Mouse (Mus musculus) midbrain, embryonic 15.5 days (tissue): ENCODE data around the gene Pecam1. TPM values are rescaled to one million over a fixed set of nuclear protein-coding genes. Genes with fewer than 3 reads are reported as not detected.

Experiments
- ATAC-seq: fragments of 200-750 bp; cut with Nextera tagmentation; replicated peaks from 2 replicates; pipeline ENCODE4 v1.8.0; 2017; ENCODE audit warnings: moderate TSS enrichment
- H3K27ac ChIP-seq: fragments of 300-500 bp; sonication (generic); 2 replicates; pipeline ENCODE4 v1.5.1; 2015; ENCODE audit warnings: mild to moderate bottlenecking, inconsistent platforms
- H3K27me3 ChIP-seq: fragments of 300-500 bp; sonication (generic); replicated peaks from 2 replicates; pipeline ENCODE4 v1.6.1; 2015; ENCODE audit warnings: inconsistent platforms
- H3K36me3 ChIP-seq: fragments of 300-500 bp; sonication (generic); replicated peaks from 2 replicates; pipeline ENCODE4 v1.6.1; 2015; ENCODE audit warnings: inconsistent platforms
- H3K4me1 ChIP-seq: fragments of 300-500 bp; sonication (generic); 2 replicates; pipeline ENCODE4 v1.6.1; 2015; ENCODE audit warnings: inconsistent platforms
- H3K4me2 ChIP-seq: fragments of 300-500 bp; sonication (generic); 2 replicates; pipeline ENCODE4 v1.6.1; 2015; ENCODE audit warnings: inconsistent platforms, mild to moderate bottlenecking, moderate library complexity
- H3K4me3 ChIP-seq: fragments of 300-500 bp; sonication (generic); 2 replicates; pipeline ENCODE4 v1.5.1; 2015; ENCODE audit warnings: mild to moderate bottlenecking, inconsistent platforms
- H3K9ac ChIP-seq: fragments of 300-500 bp; sonication (generic); 2 replicates; pipeline ENCODE4 v1.6.1; 2015; ENCODE audit warnings: mild to moderate bottlenecking, inconsistent platforms
- H3K9me3 ChIP-seq: fragments of 300-500 bp; sonication (generic); 2 replicates; pipeline ENCODE4 v1.6.1; 2016; ENCODE audit warnings: inconsistent platforms
- WGBS: fragments of 180-500 bp; shearing (Covaris S2); methylation state at CpG from one replicate; pipeline ENCODE4 v1.1.7; 2015; ENCODE audit warnings: mixed read lengths; 5-methylcytosine and 5-hydroxymethylcytosine counted together
- polyA plus RNA-seq: library from polyadenylated mRNA; unstranded; fragments of >200 nt; fragmentation: Nextera tagmentation; extraction: Ambion mirVana; gene quantifications from 2 replicates; pipeline ENCODE4 v1.2.1, GENCODE M21; 2015

Pecam1 gene
- polyA plus RNA-seq, 1 experiment from 2014 or later, result 15.1 TPM

GRCm38 (mm10) chr11:106722831-106723361 lies 27.5 kb downstream of the Pecam1 start:
- no peaks in the 10 kb centered on the region for H3K27me3 ChIP-seq
- ATAC-seq, result no peak
- H3K9me3 ChIP-seq, result no peaks in the 10 kb centered on the region
- H3K4me2 ChIP-seq, result no peak overlapping the region
- H3K4me3 ChIP-seq, result no peak overlapping the region
- peaks cover 2% of the 10 kb centered on the region for H3K4me1 ChIP-seq
- H3K27ac ChIP-seq, result no peak overlapping the region
- no peaks in the 10 kb centered on the region for H3K36me3 ChIP-seq
- no peak overlapping the region for H3K9ac ChIP-seq
- 38% methylated on average over 7 of the region's 7 CpGs for WGBS

GRCm38 (mm10) chr11:106720379-106720778 lies 30.0 kb downstream of the Pecam1 start:
- Histone ChIP-seq H3K27me3 (no peaks in the 10 kb centered on the region), H3K4me2 (no peak overlapping the region), H3K4me1 (no peaks in the 10 kb centered on the region), H3K36me3 (no peaks in the 10 kb centered on the region), H3K4me3 (no peak overlapping the region), H3K9ac (no peak overlapping the region), H3K9me3 (no peaks in the 10 kb centered on the region), H3K27ac (no peak overlapping the region)
- no peak for ATAC-seq
- WGBS, result 87% methylated on average over 8 of the region's 8 CpGs

GRCm38 (mm10) chr11:106716568-106716967 lies 33.9 kb downstream of the Pecam1 start:
- Histone ChIP-seq H3K27me3 (no peaks in the 10 kb centered on the region), H3K4me2 (no peak overlapping the region), H3K36me3 (no peaks in the 10 kb centered on the region), H3K4me3 (no peak overlapping the region), H3K4me1 (no peaks in the 10 kb centered on the region), H3K9ac (no peak overlapping the region), H3K9me3 (no peaks in the 10 kb centered on the region), H3K27ac (no peak overlapping the region)
- 88% methylated on average over 5 of the region's 5 CpGs for WGBS
- ATAC-seq, result no peak

- H3K9ac ChIP-seq, result no peak overlapping the region
- no peaks in the 10 kb centered on the region for H3K4me1 ChIP-seq
- peak overlapping the region; percentile 18 for H3K27ac ChIP-seq
- H3K27me3 ChIP-seq, result no peaks in the 10 kb centered on the region
- no peak for ATAC-seq
- no peaks in the 10 kb centered on the region for H3K9me3 ChIP-seq
- H3K4me3 ChIP-seq, result no peak overlapping the region
- no peaks in the 10 kb centered on the region for H3K36me3 ChIP-seq
- H3K4me2 ChIP-seq, result no peak overlapping the region
- WGBS, result 93% methylated on average over 6 of the region's 6 CpGs
These were observed 35.4 kb downstream of the Pecam1 start for GRCm38 (mm10) chr11:106715066-106715465.

- no peak for ATAC-seq
- Histone ChIP-seq H3K9me3 (no peaks in the 10 kb centered on the region), H3K27me3 (no peaks in the 10 kb centered on the region), H3K36me3 (no peaks in the 10 kb centered on the region), H3K4me1 (no peaks in the 10 kb centered on the region; the same call in 1 of the 2 replicates), H3K9ac (no peak overlapping the region), H3K27ac (no peak overlapping the region), H3K4me2 (no peak overlapping the region), H3K4me3 (no peak overlapping the region)
- 71% methylated on average over 5 of the region's 5 CpGs for WGBS
These were observed 39.6 kb downstream of the Pecam1 start for GRCm38 (mm10) chr11:106710789-106711188.

- H3K4me1 ChIP-seq, result no peaks in the 10 kb centered on the region; the same call in 1 of the 2 replicates
- no peak overlapping the region for H3K27ac ChIP-seq
- H3K4me2 ChIP-seq, result no peak overlapping the region
- H3K27me3 ChIP-seq, result no peaks in the 10 kb centered on the region
- 34% methylated on average over 15 of the region's 15 CpGs for WGBS
- ATAC-seq, result no peak
- H3K9ac ChIP-seq, result no peak overlapping the region
- H3K36me3 ChIP-seq, result no peaks in the 10 kb centered on the region
- no peaks in the 10 kb centered on the region for H3K9me3 ChIP-seq
- H3K4me3 ChIP-seq, result no peak overlapping the region
These were observed 41.0 kb downstream of the Pecam1 start for GRCm38 (mm10) chr11:106709227-106709985.

- H3K4me2 ChIP-seq, result no peak overlapping the region
- no peak overlapping the region for H3K27ac ChIP-seq
- no peaks in the 10 kb centered on the region; the same call in 1 of the 2 replicates for H3K4me1 ChIP-seq
- no peaks in the 10 kb centered on the region for H3K36me3 ChIP-seq
- no peaks in the 10 kb centered on the region for H3K9me3 ChIP-seq
- no peak overlapping the region for H3K4me3 ChIP-seq
- ATAC-seq, result no peak
- 79% methylated on average over 3 of the region's 3 CpGs for WGBS
- H3K27me3 ChIP-seq, result no peaks in the 10 kb centered on the region
- H3K9ac ChIP-seq, result no peak overlapping the region
These were observed 42.6 kb downstream of the Pecam1 start for GRCm38 (mm10) chr11:106707866-106708265.

GRCm38 (mm10) chr11:106707085-106707484 lies 43.3 kb downstream of the Pecam1 start:
- no peak for ATAC-seq
- H3K27ac ChIP-seq, result no peak overlapping the region
- WGBS, result 75% methylated on average over 8 of the region's 8 CpGs

GRCm38 (mm10) chr11:106706212-106706611 lies 44.2 kb downstream of the Pecam1 start:
- 35% methylated on average over 4 of the region's 4 CpGs for WGBS
- Histone ChIP-seq H3K36me3 (no peaks in the 10 kb centered on the region), H3K4me2 (no peak overlapping the region), H3K27ac (no peak overlapping the region), H3K4me1 (no peaks in the 10 kb centered on the region; the same call in 1 of the 2 replicates), H3K4me3 (no peak overlapping the region), H3K9me3 (no peaks in the 10 kb centered on the region), H3K9ac (no peak overlapping the region), H3K27me3 (no peaks in the 10 kb centered on the region)
- no peak for ATAC-seq

More at GRCm38 (mm10) chr11:106707085-106707484, 43.3 kb downstream of the Pecam1 start:
- H3K4me1 ChIP-seq, result no peaks in the 10 kb centered on the region; the same call in 1 of the 2 replicates
- H3K36me3 ChIP-seq, result no peaks in the 10 kb centered on the region
- H3K4me2 ChIP-seq, result no peak overlapping the region
- no peak overlapping the region for H3K9ac ChIP-seq
- H3K27me3 ChIP-seq, result no peaks in the 10 kb centered on the region
- H3K4me3 ChIP-seq, result no peak overlapping the region
- H3K9me3 ChIP-seq, result no peaks in the 10 kb centered on the region

GRCm38 (mm10) chr11:106704399-106705111 lies 45.9 kb downstream of the Pecam1 start:
- no peak overlapping the region for H3K27ac ChIP-seq
- H3K27me3 ChIP-seq, result no peaks in the 10 kb centered on the region
- ATAC-seq, result no peak
- WGBS, result 77% methylated on average over 9 of the region's 9 CpGs
- H3K9me3 ChIP-seq, result no peaks in the 10 kb centered on the region
- H3K4me3 ChIP-seq, result no peak overlapping the region
- H3K4me2 ChIP-seq, result no peak overlapping the region
- no peaks in the 10 kb centered on the region; the same call in 1 of the 2 replicates for H3K4me1 ChIP-seq
- H3K36me3 ChIP-seq, result no peaks in the 10 kb centered on the region
- no peak overlapping the region for H3K9ac ChIP-seq

- WGBS, result 93% methylated on average over 7 of the region's 7 CpGs
- no peak for ATAC-seq
- H3K4me3 ChIP-seq, result no peak overlapping the region
These were observed 46.5 kb downstream of the Pecam1 start for GRCm38 (mm10) chr11:106703931-106704330.

GRCm38 (mm10) chr11:106702584-106702983 lies 47.8 kb downstream of the Pecam1 start:
- no peaks in the 10 kb centered on the region for H3K36me3 ChIP-seq
- no peaks in the 10 kb centered on the region for H3K27me3 ChIP-seq

More at GRCm38 (mm10) chr11:106703931-106704330, 46.5 kb downstream of the Pecam1 start:
- no peaks in the 10 kb centered on the region for H3K36me3 ChIP-seq
- H3K4me1 ChIP-seq, result no peaks in the 10 kb centered on the region
- no peak overlapping the region for H3K9ac ChIP-seq
- no peak overlapping the region for H3K4me2 ChIP-seq
- H3K27ac ChIP-seq, result no peak overlapping the region
- H3K27me3 ChIP-seq, result no peaks in the 10 kb centered on the region
- H3K9me3 ChIP-seq, result no peaks in the 10 kb centered on the region

More at GRCm38 (mm10) chr11:106702584-106702983, 47.8 kb downstream of the Pecam1 start:
- Histone ChIP-seq H3K4me2 (no peak overlapping the region), H3K27ac (no peak overlapping the region), H3K4me3 (no peak overlapping the region), H3K9ac (no peak overlapping the region), H3K9me3 (no peaks in the 10 kb centered on the region), H3K4me1 (no peaks in the 10 kb centered on the region)
- WGBS, result 79% methylated on average over 3 of the region's 3 CpGs
- no peak for ATAC-seq
